Mouse (Mus musculus): Measurements from ENCODE around the gene Arhgef12.

Arhgef12 gene

GRCm38 (mm10) chr9:42917911-42918310, 189.1 kb downstream of the Arhgef12 start:
- DNase-seq (ENCODE audit: low spot score) = no peak

All from retina, embryonic 14.5 days (tissue).